Mouse (Mus musculus) macrophage (primary cell): ENCODE results near the gene Rflna. TPM values are rescaled to one million over a fixed set of nuclear protein-coding genes. Genes with fewer than 3 reads are reported as not detected.

ENCODE experiments used
- H3K27ac ChIP-seq: fragments of 350-480 bp; formaldehyde crosslinking; 2 replicates; pipeline ENCODE4 v1.9.0; 2021
- H3K36me3 ChIP-seq: fragments of 350-480 bp; formaldehyde crosslinking; 2 replicates; pipeline ENCODE4 v1.9.0; 2021; ENCODE audit errors: inconsistent target
- H3K4me3 ChIP-seq: fragments of 350-480 bp; formaldehyde crosslinking; 2 replicates; pipeline ENCODE4 v1.9.0; 2021; ENCODE audit errors: inconsistent target
- H3K79me2 ChIP-seq: fragments of 350-480 bp; formaldehyde crosslinking; 2 replicates; pipeline ENCODE4 v1.9.0; 2021; ENCODE audit errors: inconsistent target
- WGBS: methylation state at CpG from one replicate; pipeline ENCODE4 v1.1.7; 2026; ENCODE audit warnings: inconsistent platforms; ENCODE audit not compliant: missing documents; 5-methylcytosine and 5-hydroxymethylcytosine counted together
- polyA plus RNA-seq: library from polyadenylated mRNA; stranded (reverse); fragments of 250-400 nt; gene quantifications from 3 replicates; pipeline ENCODE4 v1.2.4, GENCODE M21; 2018; ENCODE audit warnings: inconsistent platforms
- total RNA-seq, 78 experiments: library from RNA; depleted of rRNA; stranded (reverse); fragments of 250-400 nt; gene quantifications; 1 replicate in 9 of 78; 2 replicates in 24 of 78; 3 replicates in 43 of 78; 4 replicates in 2 of 78; pipeline ENCODE4 v1.2.4; 2018; ENCODE audit warnings: inconsistent platforms in 56 of 78

Rflna gene
- total RNA-seq (2018; cell fraction: chromatin; rRNA removed): under 1 TPM in 1 of 26 experiments, not detected in 25; 0.95 TPM
- total RNA-seq (2018; cell fraction: cytosol; rRNA removed): not detected
- total RNA-seq (2018; cell fraction: nucleus; rRNA removed): not detected
- not detected in 3 replicates for polyA plus RNA-seq

GRCm38 (mm10) chr5:125002969-125003872 is at the start of gene Rflna:
TSS of gene Rflna (plus strand) at chr5:125003221.
- Histone ChIP-seq H3K27ac (no peak within 1 kb of the TSS), H3K79me2 (no peaks in the 10 kb centered on the region), H3K4me3 (no peak within 1 kb of the TSS), H3K36me3 (no peaks in the 10 kb centered on the region)
- 15% methylated on average over 41 of the region's 41 CpGs for WGBS

DNA sequence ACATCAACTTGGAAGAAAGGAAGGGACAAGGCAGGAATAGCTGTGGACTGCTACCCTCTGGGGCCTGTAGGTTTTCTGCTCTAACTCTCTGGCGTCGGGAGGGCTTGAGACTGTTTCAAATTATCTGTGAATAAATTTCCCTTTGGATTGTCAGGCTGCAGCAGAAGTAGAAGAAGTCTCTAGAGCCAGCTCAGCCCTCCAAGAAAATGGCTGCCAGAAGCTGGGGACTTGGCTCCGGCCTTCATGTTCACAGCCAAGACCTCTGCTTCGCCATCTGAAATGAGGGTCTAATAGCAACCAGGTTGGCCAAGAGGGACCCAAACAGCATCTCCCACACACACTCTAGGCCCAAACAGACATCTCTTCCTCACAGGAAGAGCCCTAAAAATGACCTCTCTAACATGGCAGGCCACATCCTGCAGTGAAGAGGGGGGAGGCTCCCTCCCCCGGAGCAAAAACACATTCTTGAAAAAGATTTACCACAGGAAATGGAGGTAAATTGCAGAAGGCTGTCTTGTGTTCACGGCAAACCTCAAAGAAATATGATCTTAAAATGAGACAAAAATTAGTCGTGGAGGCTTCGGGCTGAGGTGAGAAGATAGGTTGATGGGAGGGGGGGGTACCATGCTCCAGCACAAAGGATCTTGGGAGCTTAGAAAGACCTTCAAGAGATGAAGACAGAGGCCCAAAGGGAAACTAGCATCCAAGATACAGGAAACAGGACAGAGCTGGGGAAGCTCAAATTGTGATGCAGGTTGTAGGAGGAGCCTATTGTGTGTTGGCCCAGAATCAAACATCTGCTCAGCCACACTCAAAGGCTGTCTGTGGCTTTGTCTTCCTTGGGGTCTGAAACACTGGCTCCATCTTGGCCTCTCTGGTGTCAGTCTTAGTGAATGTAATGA is 48.4 kb upstream of the Rflna start:
- Histone ChIP-seq H3K36me3 (no peaks in the 10 kb centered on the region), H3K79me2 (no peaks in the 10 kb centered on the region), H3K4me3 (no peak overlapping the region), H3K27ac (no peak overlapping the region)
- WGBS: 52% methylated on average over 7 of the region's 8 CpGs

- Histone ChIP-seq H3K4me3 (no peak overlapping the region), H3K79me2 (no peaks in the 10 kb centered on the region), H3K27ac (no peak overlapping the region), H3K36me3 (no peaks in the 10 kb centered on the region)
- WGBS: 84% methylated on average over 4 of the region's 5 CpGs
These were observed 45.5 kb upstream of the Rflna start for GRCm38 (mm10) chr5:124957491-124957890.

GRCm38 (mm10) chr5:124959099-124959498 is 43.9 kb upstream of the Rflna start:
- H3K36me3 ChIP-seq: no peaks in the 10 kb centered on the region
- H3K4me3 ChIP-seq: no peak overlapping the region
- no peaks in the 10 kb centered on the region for H3K79me2 ChIP-seq
- no peak overlapping the region for H3K27ac ChIP-seq
- 100% methylated on average over 4 of the region's 4 CpGs for WGBS

DNA sequence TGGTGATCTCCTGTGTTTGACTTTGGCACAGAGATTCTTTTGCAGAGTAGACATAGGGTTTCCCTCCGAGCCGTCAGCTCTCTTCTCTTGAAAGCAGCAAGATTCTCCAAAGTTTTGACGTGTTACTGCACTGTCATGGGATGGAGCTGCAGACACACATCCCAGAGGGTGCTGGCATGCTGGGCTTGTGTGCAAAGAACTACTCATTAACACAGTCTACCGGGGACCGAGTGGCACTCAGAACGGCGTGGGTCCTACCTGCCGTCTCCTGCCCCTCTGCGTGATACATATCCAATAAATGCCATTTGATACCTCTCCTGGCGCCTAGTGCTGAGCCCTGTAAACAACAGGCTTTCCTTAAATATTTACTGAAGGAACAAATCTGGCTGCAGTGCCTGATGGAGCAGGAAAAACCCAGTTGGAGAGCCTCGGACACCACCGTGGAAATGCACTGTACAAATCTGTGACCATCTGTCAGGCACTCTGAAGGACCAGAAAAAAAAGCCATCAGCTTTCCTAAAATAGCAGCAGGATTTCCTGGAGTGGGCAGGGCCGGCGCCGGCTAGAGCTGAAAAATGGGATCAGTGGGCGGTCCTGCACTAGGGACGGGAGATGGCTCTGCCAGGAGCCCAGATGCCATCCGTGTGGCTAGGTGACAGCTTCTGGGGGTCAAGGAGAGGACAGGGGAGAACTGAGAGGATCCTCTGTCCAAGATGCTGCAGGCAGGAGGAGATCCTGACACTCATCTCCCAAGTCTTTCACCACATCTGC is 42.7 kb upstream of the Rflna start:
- no peak overlapping the region for H3K27ac ChIP-seq
- no peaks in the 10 kb centered on the region for H3K79me2 ChIP-seq
- H3K4me3 ChIP-seq: no peak overlapping the region
- 45% methylated on average over 18 of the region's 18 CpGs for WGBS
- no peaks in the 10 kb centered on the region for H3K36me3 ChIP-seq

- H3K27ac ChIP-seq: no peak overlapping the region
- 75% methylated on average over 8 of the region's 8 CpGs for WGBS
- no peaks in the 10 kb centered on the region for H3K79me2 ChIP-seq
- H3K36me3 ChIP-seq: no peaks in the 10 kb centered on the region
- no peak overlapping the region for H3K4me3 ChIP-seq
These were observed 41.6 kb upstream of the Rflna start for GRCm38 (mm10) chr5:124961433-124961832.

DNA sequence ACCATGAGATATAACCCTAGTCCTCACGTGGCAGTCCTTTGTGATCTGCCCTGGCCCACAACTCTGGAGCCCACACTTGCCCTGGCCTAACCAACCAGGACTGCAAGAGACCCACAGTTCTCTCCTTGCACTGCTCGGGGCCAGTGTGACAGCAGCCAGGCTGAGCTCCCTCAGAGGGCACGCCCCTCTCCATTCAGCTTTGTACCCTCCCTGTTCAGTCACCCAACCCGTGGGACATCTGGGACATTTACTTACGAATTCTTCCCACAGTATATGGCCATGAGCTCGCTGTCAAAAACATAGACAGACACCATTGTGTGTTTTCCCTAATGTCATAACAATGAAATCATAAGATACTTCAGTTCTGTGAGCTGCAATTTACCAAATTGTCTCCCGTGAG is 40.3 kb upstream of the Rflna start:
- no peak overlapping the region for H3K27ac ChIP-seq
- H3K4me3 ChIP-seq: no peak overlapping the region
- 89% methylated on average over 7 of the region's 7 CpGs for WGBS
- no peaks in the 10 kb centered on the region for H3K36me3 ChIP-seq
- no peaks in the 10 kb centered on the region for H3K79me2 ChIP-seq

- 68% methylated on average over 21 of the region's 22 CpGs for WGBS
- Histone ChIP-seq H3K27ac (no peak overlapping the region), H3K4me3 (no peak overlapping the region), H3K79me2 (no peaks in the 10 kb centered on the region), H3K36me3 (no peaks in the 10 kb centered on the region)
These were observed 39.0 kb upstream of the Rflna start for GRCm38 (mm10) chr5:124963806-124964672.

GRCm38 (mm10) chr5:124966622-124967332 is 36.2 kb upstream of the Rflna start:
- no peak overlapping the region for H3K27ac ChIP-seq
- no peak overlapping the region for H3K4me3 ChIP-seq
- WGBS: 90% methylated on average over 14 of the region's 14 CpGs
- no peaks in the 10 kb centered on the region for H3K79me2 ChIP-seq
- no peaks in the 10 kb centered on the region for H3K36me3 ChIP-seq

GRCm38 (mm10) chr5:124969790-124970189 is 33.2 kb upstream of the Rflna start:
- no peaks in the 10 kb centered on the region for H3K79me2 ChIP-seq
- H3K4me3 ChIP-seq: no peak overlapping the region
- no peak overlapping the region for H3K27ac ChIP-seq
- H3K36me3 ChIP-seq: no peaks in the 10 kb centered on the region
- WGBS: 79% methylated on average over 8 of the region's 8 CpGs

DNA sequence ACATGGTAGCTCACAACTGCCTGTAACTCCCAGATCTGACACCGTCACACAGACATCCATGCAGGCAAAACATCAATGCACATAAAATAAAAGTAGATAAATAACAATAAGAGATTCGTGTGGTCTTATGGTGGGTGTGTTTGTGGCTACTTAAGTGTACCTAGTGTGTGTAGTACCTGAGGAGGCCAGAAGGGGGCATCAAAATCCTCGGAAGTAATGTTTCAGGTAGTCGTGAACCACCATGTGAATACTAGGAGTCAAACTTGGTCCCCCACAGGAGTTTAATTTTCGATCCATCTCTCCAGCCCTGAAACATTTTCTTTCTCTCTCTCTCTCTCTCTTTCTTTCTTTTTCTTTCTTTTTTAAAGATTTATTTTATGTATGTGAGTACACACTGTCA is 16.8 kb upstream of the Rflna start:
- 89% methylated on average over 5 of the region's 5 CpGs for WGBS
- Histone ChIP-seq H3K79me2 (no peaks in the 10 kb centered on the region), H3K4me3 (no peak overlapping the region), H3K36me3 (no peaks in the 10 kb centered on the region), H3K27ac (no peak overlapping the region)

GRCm38 (mm10) chr5:124986656-124987055 is 16.4 kb upstream of the Rflna start:
- 92% methylated on average over 5 of the region's 5 CpGs for WGBS
- H3K4me3 ChIP-seq: no peak overlapping the region
- H3K36me3 ChIP-seq: no peaks in the 10 kb centered on the region
- no peaks in the 10 kb centered on the region for H3K79me2 ChIP-seq
- H3K27ac ChIP-seq: no peak overlapping the region

DNA sequence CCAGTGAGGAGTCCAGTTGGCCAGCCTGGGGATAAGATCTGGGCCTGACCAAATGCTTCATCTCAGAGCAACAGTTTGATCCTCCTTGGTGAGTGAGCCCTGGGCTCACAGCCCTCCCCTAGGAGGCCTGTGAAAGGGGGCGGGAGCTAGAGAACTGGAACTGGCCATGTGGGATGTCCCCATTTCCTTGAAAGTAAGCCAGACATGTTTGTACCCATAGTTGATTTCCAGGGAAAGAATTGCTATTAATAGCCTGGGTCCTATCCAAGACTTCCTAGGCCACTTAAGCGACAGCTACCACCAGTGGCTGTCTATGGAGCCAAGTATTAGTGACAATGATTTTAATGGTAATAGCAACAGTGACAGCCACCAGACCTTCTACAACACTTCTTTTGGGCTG is 13.3 kb upstream of the Rflna start:
- no peaks in the 10 kb centered on the region for H3K36me3 ChIP-seq
- no peak overlapping the region for H3K27ac ChIP-seq
- 100% methylated on average over 2 of the region's 2 CpGs for WGBS
- H3K79me2 ChIP-seq: no peaks in the 10 kb centered on the region
- no peak overlapping the region for H3K4me3 ChIP-seq
